Mouse (Mus musculus) layer of hippocampus, adult 18-20 months (tissue): ENCODE measurements around the gene Dab2ip. TPM values are rescaled to one million over a fixed set of nuclear protein-coding genes. Genes with fewer than 3 reads are reported as not detected.
A peak's percentile ranks its signal among the peaks of the same experiment; 100 is the strongest.

Experiments used
- DNase-seq, 2 experiments: peaks; one replicate each; pipeline ENCODE4 v3.0.0; 2022; ENCODE audit warnings: low spot score in 2 of 2
- total RNA-seq, 2 experiments: library from RNA; stranded (reverse); gene quantifications; 2 replicates each; pipeline ENCODE4 v1.2.3; 2021

Gene Dab2ip
- total RNA-seq, 2 experiments from 2014 or later: 108 to 109 TPM

DNA sequence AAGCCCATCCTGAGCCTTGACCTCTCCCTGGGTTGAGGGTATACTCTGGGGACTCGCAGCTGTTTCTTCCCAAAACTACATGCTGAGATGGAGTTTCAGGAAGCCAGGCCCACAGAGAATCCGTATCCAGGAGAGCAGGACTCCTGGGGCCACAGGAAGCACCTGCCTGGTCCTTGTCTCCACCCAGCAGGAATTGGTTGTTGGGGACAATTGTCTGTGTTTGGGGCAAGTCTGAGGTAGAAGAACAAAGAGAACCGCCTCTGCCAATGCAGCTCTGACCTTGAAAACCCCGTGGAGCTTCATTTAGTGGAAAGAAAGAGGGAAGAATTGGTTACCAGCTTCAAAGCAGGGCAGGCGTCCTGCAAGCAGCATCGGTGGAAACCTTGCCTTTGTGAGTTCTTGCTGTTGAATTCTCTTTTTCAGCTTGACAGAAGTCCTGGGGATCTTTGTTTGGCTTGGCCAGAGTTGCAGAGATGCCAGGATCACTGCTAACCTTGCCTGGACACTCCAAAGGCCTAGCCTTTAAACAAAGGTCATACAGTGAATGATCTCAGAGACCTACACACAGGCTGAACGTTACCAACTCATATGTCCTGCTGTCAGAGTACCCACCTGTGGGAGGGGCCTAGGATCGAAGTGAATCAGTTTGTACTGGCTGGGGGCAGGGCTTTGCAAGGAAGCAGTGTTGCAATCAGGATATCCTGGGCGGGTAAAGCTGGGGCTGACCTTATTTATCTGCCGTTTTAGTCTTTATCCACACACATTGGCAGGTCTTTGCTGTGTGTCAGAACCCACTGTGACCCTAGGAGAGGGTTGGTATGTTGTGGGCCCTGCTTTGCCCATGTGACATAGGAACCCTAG, 122.0 kb downstream of the Dab2ip start:
- DNase-seq: no peak

DNA sequence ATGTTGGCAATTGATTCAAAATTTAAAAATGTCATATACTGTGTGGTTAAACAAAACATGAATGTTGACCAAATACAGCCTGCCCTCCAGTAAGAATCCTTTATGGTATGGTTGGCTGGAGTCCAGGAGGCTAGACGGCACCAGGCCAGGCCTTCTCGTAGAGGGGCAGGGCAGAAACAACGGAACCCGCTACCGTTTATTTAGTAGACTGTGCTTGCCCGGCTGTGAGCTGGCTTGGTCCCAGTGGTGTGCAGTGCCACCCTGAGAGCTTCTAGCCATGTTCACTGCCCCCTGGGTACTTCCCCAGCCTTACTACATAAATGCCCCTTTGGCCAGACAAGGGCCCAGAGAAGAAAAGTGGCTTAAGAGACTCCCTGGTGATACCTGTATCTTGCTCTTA, 122.8 kb downstream of the Dab2ip start:
- DNase-seq: no peak

DNA sequence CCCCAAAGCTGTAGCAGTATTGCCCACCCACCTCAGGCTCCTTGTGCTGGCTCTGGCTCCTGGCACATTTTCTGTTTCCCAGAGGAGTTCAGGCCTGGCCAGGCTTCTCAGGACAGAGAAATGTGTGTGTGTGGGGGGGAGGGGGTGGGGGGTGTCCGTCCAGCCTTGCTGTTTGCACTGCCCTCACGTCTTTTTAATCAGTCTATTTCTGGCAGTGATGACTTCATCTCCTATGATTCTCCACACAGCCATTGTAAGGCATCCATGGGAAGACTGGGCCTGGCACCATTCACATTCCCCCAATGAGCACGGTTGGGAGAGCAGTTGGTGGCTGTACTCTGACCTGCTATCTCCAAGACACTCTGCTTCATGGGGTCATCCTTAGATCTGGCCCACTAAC, 125.9 kb downstream of the Dab2ip start:
- DNase-seq: no peak

DNA sequence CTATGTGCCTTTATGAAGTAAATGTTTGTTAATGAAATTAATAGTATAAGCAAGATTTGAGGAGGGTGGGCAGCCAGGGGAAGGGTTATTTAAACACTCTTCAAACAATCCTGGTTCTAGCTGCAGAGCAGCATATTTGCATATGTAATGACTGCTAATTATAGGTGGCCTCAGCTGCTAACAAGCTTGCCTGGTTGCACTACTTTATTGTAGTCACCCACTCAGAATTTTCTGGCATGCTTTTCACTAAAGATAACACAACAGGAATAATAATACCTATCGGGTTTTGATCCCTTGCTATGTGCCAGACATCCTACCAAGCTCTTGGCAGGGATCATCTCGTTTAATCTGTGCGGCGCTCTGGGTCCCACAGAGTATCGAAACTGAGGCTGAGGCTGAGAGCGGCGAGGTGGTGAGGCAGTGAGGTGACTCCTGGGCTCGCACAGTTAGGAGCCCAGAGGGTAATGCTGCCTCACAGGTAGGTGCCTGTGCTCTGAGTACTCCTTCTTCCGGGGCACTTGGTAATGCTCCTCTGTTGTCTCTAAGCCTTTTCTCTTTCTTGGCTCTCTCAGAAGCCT, 126.8 kb downstream of the Dab2ip start:
- peak in 1 of 2 experiments; percentile 64 for DNase-seq

DNA sequence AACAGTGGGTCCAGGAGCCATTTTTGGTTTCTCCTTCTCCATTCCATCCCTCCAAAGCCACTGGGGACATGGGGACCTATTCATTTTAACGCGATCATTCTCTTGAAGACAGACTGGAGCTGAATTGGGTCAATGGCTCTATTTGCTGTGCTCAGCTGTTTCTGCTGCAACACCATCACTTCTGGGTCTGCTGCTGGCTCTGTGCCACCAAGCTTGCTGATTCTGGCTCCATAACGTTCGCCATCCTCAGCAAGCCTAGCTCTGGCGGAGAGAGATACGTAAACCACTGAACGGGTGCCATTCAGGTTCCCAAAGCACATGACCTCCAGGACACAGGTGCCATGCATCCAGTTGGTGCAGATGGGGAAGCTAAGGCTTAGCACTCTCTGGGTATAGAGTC, 128.0 kb downstream of the Dab2ip start:
- DNase-seq: no peak

DNA sequence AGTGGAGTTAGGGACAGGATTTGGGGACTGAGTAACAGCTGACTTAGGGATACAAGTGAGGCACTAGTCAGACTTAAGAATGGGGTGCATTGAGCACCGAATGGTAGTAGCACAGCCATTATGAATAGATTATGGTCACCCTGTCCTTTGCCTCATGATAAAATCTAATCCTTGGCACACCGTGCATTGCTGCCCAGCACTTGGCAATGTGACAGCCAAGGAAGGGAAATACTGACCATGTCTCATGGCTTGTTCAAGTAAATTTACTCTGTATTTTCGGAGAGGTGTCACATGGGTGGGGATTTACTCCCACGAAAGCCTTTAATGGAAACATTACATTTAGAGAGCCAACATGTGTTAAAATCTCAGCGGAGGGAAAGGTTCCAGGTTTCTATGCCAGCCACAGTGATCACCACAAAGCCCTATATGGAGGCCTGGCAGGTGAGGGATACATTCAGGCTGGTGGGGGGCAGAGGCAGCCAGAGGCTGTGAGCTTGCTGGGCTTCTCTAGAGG, 129.5 kb downstream of the Dab2ip start:
- no peak for DNase-seq

GRCm38 (mm10) chr2:35688121-35688520, 130.1 kb downstream of the Dab2ip start:
- DNase-seq: no peak

- DNase-seq: no peak
Observed at GRCm38 (mm10) chr2:35688581-35688980, 130.5 kb downstream of the Dab2ip start.

- no peak for DNase-seq
Observed at GRCm38 (mm10) chr2:35689881-35690280, 131.8 kb downstream of the Dab2ip start.

DNA sequence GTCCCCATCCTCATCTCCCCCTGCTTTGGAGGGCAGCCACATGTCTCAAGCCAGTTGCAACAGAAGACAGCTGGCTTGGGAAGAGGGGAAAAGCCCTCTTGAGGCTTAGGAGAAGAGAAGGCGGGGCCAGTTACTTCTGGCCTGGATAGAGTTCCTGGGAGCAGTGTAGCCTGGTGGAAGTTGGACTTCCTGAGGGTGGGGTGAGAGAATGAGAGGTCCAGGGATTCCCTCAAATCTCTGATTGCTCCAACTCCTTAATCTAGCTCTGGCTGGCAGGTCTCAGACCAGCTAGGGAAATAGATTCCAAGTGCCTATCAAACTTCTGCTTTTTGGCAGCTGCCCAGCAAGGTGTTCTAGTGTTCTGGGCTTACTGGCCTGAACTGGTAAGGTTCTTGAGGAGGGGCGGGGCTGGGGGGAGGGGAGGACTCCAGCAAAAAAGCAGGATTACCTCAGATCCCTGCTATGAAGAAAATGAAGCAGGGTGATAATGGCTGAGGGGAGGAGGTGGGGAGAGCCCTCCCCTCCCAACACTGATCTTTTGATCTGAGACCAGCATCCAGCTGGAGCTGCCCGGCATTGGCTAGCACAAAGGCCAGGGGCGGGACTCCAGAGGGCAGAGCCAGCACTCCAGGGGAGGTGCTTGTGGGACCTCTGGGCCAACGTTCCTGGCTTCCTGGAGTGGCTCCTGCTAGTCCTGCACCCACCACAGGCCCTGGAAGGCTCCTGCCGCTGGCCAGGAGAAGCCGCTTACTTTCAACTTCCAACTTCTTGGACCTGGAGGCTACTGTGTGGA, 133.4 kb downstream of the Dab2ip start:
- DNase-seq: peak in 1 of 2 experiments; percentile 40

GRCm38 (mm10) chr2:35692272-35692900, 134.3 kb downstream of the Dab2ip start:
- no peak for DNase-seq

DNA sequence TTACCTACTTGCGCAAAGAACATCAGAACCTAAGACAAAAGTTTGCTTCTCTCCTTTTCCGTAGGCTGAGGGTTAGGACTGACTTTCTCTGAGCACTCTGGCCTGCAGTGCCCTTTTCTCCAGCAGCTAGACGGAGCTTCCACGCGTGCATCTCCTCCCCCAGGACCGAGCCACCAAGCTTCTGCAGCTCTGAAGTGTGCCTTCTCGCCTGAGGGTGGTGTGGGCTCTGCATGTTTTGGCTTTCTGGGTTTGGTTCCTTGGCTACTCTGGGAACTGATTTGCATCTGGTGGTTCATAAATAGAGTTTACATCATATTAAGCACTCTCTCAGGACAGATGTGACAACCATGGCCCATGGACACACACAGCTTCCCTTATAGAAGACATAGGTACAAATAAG, 135.0 kb downstream of the Dab2ip start:
- DNase-seq: no peak

- no peak for DNase-seq
Observed at GRCm38 (mm10) chr2:35694111-35694510, 136.0 kb downstream of the Dab2ip start.

DNA sequence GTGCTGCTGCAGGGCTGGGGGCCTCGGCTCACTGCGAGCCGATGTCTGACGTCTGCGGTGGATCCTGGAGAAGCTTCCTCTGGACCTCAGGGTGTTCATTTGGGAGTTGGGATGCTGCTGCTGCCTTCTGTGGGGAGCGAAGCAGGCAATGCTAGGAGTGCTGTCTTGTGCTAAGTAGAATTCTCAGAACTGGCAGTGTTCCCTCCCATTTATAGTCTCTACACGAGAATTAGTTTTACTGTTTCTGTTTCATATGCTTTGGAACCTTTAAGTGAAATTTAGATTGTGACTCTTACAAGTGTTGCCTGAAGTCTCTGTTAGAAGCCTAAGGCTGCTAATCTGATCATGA, 138.1 kb downstream of the Dab2ip start:
- DNase-seq: no peak

GRCm38 (mm10) chr2:35696542-35697391, 138.7 kb downstream of the Dab2ip start:
- no peak for DNase-seq

DNA sequence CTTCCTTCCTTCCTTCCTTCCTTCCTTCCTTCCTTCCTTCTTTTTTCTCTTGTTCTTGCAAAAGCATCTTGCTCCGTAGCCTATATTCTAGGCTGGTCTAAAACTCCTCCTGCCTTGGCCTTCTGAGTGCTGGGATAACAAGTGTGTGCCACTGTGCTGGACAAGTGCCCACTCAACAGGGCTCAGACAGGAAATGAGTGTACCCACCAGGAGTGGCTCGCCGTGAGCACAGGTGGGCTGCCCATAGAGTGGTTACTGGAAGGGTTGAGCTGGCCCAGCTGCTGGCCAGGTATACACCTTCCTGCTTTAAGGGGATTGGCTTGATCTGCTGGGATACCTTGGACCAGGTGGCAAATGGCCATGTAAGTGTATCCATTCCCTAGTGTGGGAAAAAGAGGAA, 139.7 kb downstream of the Dab2ip start:
- DNase-seq: no peak

DNA sequence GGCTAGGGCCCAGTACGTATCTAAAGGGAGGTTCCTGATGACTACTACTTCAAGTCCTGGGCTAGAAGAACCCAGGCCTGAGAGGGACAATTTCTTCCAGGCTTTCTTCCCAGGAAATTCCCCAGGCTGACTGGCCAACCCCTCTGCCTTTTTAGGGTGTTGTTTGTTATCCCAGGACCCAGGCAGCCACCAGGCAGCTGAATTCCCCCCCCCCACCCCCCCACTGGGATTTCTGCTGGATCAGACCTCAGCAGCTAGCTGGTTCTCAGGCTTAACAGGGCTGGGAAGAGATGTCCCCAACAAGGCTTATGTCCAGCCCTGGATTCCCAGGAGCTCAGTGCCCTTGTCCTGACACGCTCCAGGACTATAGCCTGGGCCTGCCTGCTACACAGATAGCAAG, 142.9 kb downstream of the Dab2ip start:
- no peak for DNase-seq

- no peak for DNase-seq
Observed at GRCm38 (mm10) chr2:35702001-35702400, 143.9 kb downstream of the Dab2ip start.

DNA sequence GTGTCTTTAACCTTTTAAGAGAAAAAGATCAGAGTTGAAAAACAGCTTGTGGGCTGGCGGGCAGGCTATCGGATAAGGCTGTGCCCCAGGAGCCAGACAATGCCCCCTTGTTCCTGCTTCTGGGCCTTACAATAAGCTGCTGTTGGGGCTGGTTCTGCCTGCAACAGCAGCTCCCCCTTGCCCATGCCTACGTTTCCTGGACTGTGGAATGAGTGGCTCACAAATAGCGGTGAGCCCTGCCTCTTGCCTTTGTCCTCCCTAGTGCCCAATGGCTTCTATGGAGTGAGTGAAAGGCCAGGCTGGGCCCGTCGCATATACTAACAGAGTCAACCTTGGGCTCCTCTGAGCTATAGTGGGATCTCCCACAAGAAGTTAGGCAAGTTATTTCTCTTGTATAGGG, 144.5 kb downstream of the Dab2ip start:
- DNase-seq: peak in 1 of 2 experiments; percentile 39

DNA sequence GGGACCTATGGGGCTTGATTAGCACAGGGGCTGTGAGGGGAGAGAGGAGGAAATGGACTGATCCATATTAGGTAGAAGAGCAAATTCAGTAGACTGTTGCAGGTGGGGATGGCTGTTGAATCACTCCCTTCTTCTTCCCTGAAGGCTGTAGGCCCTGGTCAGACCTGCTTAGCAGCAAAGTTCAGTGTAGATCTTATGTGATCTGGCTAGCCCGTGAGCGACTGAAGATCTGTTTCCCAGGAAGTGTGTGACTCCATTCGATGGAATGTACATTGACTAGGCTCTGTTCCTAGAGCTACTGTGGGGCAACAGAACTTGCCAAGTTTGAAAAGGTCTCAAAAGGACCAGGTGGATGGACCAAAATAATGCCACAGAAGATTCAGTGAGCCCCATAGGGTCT, 145.2 kb downstream of the Dab2ip start:
- DNase-seq: no peak

GRCm38 (mm10) chr2:35712611-35713010, 154.5 kb downstream of the Dab2ip start:
- no peak for DNase-seq
